Mouse (Mus musculus): ENCODE data around the gene Rap1b.
A peak's percentile ranks its signal among the peaks of the same experiment; 100 is the strongest.

Rap1b gene

GRCm38 (mm10) chr10:117844279-117844678, 1.6 kb downstream of the Rap1b start:
- H3K36me3 ChIP-seq (ENCODE audit: control insufficient read depth, insufficient read depth, low read length, poor library complexity, severe bottlenecking): no peaks in the 10 kb centered on the region
- DNase-seq (ENCODE audit: low read depth, low spot score): peak; percentile 66

GRCm38 (mm10) chr10:117843690-117844089, 2.1 kb downstream of the Rap1b start:
- Histone ChIP-seq H3K36me3 (ENCODE audit: control insufficient read depth, insufficient read depth, low read length, poor library complexity, severe bottlenecking) (no peaks in the 10 kb centered on the region), H3K27me3 (ENCODE audit: control insufficient read depth, insufficient read depth, low read length, poor library complexity, severe bottlenecking) (no peaks in the 10 kb centered on the region)
- DNase-seq (ENCODE audit: low read depth, low spot score): peak; percentile 55

More at GRCm38 (mm10) chr10:117844279-117844678, 1.6 kb downstream of the Rap1b start:
- H3K27me3 ChIP-seq (ENCODE audit: control insufficient read depth, insufficient read depth, low read length, poor library complexity, severe bottlenecking): no peaks in the 10 kb centered on the region

GRCm38 (mm10) chr10:117841765-117842164, 4.1 kb downstream of the Rap1b start:
- Histone ChIP-seq H3K27me3 (ENCODE audit: control insufficient read depth, insufficient read depth, low read length, poor library complexity, severe bottlenecking) (no peaks in the 10 kb centered on the region), H3K36me3 (ENCODE audit: control insufficient read depth, insufficient read depth, low read length, poor library complexity, severe bottlenecking) (no peaks in the 10 kb centered on the region)
- DNase-seq (ENCODE audit: low read depth, low spot score): no peak

GRCm38 (mm10) chr10:117840431-117840995, 5.3 kb downstream of the Rap1b start:
- DNase-seq (ENCODE audit: low read depth, low spot score): no peak
- Histone ChIP-seq H3K36me3 (ENCODE audit: control insufficient read depth, insufficient read depth, low read length, poor library complexity, severe bottlenecking) (no peaks in the 10 kb centered on the region), H3K27me3 (ENCODE audit: control insufficient read depth, insufficient read depth, low read length, poor library complexity, severe bottlenecking) (no peaks in the 10 kb centered on the region)

GRCm38 (mm10) chr10:117839737-117840136, 6.1 kb downstream of the Rap1b start:
- Histone ChIP-seq H3K27me3 (ENCODE audit: control insufficient read depth, insufficient read depth, low read length, poor library complexity, severe bottlenecking) (no peaks in the 10 kb centered on the region), H3K36me3 (ENCODE audit: control insufficient read depth, insufficient read depth, low read length, poor library complexity, severe bottlenecking) (no peaks in the 10 kb centered on the region)
- DNase-seq (ENCODE audit: low read depth, low spot score): no peak

GRCm38 (mm10) chr10:117838924-117839323, 6.9 kb downstream of the Rap1b start:
- DNase-seq (ENCODE audit: low read depth, low spot score): peak; percentile 51

GRCm38 (mm10) chr10:117836354-117836753, 9.5 kb downstream of the Rap1b start:
- no peaks in the 10 kb centered on the region for H3K36me3 ChIP-seq (ENCODE audit: control insufficient read depth, insufficient read depth, low read length, poor library complexity, severe bottlenecking)
- peak; percentile 73 for DNase-seq (ENCODE audit: low read depth, low spot score)
- no peaks in the 10 kb centered on the region for H3K27me3 ChIP-seq (ENCODE audit: control insufficient read depth, insufficient read depth, low read length, poor library complexity, severe bottlenecking)

More at GRCm38 (mm10) chr10:117838924-117839323, 6.9 kb downstream of the Rap1b start:
- no peaks in the 10 kb centered on the region for H3K27me3 ChIP-seq (ENCODE audit: control insufficient read depth, insufficient read depth, low read length, poor library complexity, severe bottlenecking)
- no peaks in the 10 kb centered on the region for H3K36me3 ChIP-seq (ENCODE audit: control insufficient read depth, insufficient read depth, low read length, poor library complexity, severe bottlenecking)

GRCm38 (mm10) chr10:117835453-117835852, 10.4 kb downstream of the Rap1b start:
- Histone ChIP-seq H3K36me3 (ENCODE audit: control insufficient read depth, insufficient read depth, low read length, poor library complexity, severe bottlenecking) (no peaks in the 10 kb centered on the region), H3K27me3 (ENCODE audit: control insufficient read depth, insufficient read depth, low read length, poor library complexity, severe bottlenecking) (no peaks in the 10 kb centered on the region)
- DNase-seq (ENCODE audit: low read depth, low spot score): no peak

GRCm38 (mm10) chr10:117830797-117831196, 15.0 kb downstream of the Rap1b start:
- H3K36me3 ChIP-seq (ENCODE audit: control insufficient read depth, insufficient read depth, low read length, poor library complexity, severe bottlenecking): peaks cover 2% of the 10 kb centered on the region; the same call in 1 of the 2 replicates
- peak; percentile 56 for DNase-seq (ENCODE audit: low read depth, low spot score)

GRCm38 (mm10) chr10:117829472-117830155, 16.2 kb downstream of the Rap1b start:
- no peaks in the 10 kb centered on the region for H3K27me3 ChIP-seq (ENCODE audit: control insufficient read depth, insufficient read depth, low read length, poor library complexity, severe bottlenecking)
- H3K36me3 ChIP-seq (ENCODE audit: control insufficient read depth, insufficient read depth, low read length, poor library complexity, severe bottlenecking): peaks cover 2% of the 10 kb centered on the region; the same call in 1 of the 2 replicates
- peak; percentile 81 for DNase-seq (ENCODE audit: low read depth, low spot score)

More at GRCm38 (mm10) chr10:117830797-117831196, 15.0 kb downstream of the Rap1b start:
- no peaks in the 10 kb centered on the region for H3K27me3 ChIP-seq (ENCODE audit: control insufficient read depth, insufficient read depth, low read length, poor library complexity, severe bottlenecking)

GRCm38 (mm10) chr10:117829022-117829421, 16.8 kb downstream of the Rap1b start:
- DNase-seq (ENCODE audit: low read depth, low spot score): no peak
- peaks cover 2% of the 10 kb centered on the region; the same call in 1 of the 2 replicates for H3K36me3 ChIP-seq (ENCODE audit: control insufficient read depth, insufficient read depth, low read length, poor library complexity, severe bottlenecking)
- H3K27me3 ChIP-seq (ENCODE audit: control insufficient read depth, insufficient read depth, low read length, poor library complexity, severe bottlenecking): no peaks in the 10 kb centered on the region

- peaks cover 2% of the 10 kb centered on the region; the same call in 1 of the 2 replicates for H3K36me3 ChIP-seq (ENCODE audit: control insufficient read depth, insufficient read depth, low read length, poor library complexity, severe bottlenecking)
- no peaks in the 10 kb centered on the region for H3K27me3 ChIP-seq (ENCODE audit: control insufficient read depth, insufficient read depth, low read length, poor library complexity, severe bottlenecking)
- no peak for DNase-seq (ENCODE audit: low read depth, low spot score)
Measured at GRCm38 (mm10) chr10:117828536-117828935, 17.3 kb downstream of the Rap1b start.

- H3K27me3 ChIP-seq (ENCODE audit: control insufficient read depth, insufficient read depth, low read length, poor library complexity, severe bottlenecking): no peaks in the 10 kb centered on the region
- DNase-seq (ENCODE audit: low read depth, low spot score): no peak
Measured at GRCm38 (mm10) chr10:117824647-117825046, 21.2 kb downstream of the Rap1b start.

GRCm38 (mm10) chr10:117824139-117824538, 21.7 kb downstream of the Rap1b start:
- Histone ChIP-seq H3K36me3 (ENCODE audit: control insufficient read depth, insufficient read depth, low read length, poor library complexity, severe bottlenecking) (peaks cover 24% of the 10 kb centered on the region), H3K27me3 (ENCODE audit: control insufficient read depth, insufficient read depth, low read length, poor library complexity, severe bottlenecking) (no peaks in the 10 kb centered on the region)
- no peak for DNase-seq (ENCODE audit: low read depth, low spot score)

More at GRCm38 (mm10) chr10:117824647-117825046, 21.2 kb downstream of the Rap1b start:
- H3K36me3 ChIP-seq (ENCODE audit: control insufficient read depth, insufficient read depth, low read length, poor library complexity, severe bottlenecking): peaks cover 21% of the 10 kb centered on the region

GRCm38 (mm10) chr10:117823321-117823720, 22.5 kb downstream of the Rap1b start:
- Histone ChIP-seq H3K27me3 (ENCODE audit: control insufficient read depth, insufficient read depth, low read length, poor library complexity, severe bottlenecking) (no peaks in the 10 kb centered on the region), H3K36me3 (ENCODE audit: control insufficient read depth, insufficient read depth, low read length, poor library complexity, severe bottlenecking) (peaks cover 27% of the 10 kb centered on the region)
- DNase-seq (ENCODE audit: low read depth, low spot score): no peak

Measured in splenic B cell, adult 2 months (primary cell).